Mouse (Mus musculus): ENCODE results near the gene Hoxd9. TPM values are rescaled to one million over a fixed set of nuclear protein-coding genes. Genes with fewer than 3 reads are reported as not detected.

Hoxd9 gene
- polyA plus RNA-seq, 1 experiment from 2014 or later: 3.9 TPM

GRCm38 (mm10) chr2:74709465-74710419, 12.2 kb downstream of the Hoxd9 start:
- WGBS: 21% methylated on average over 5 of the region's 5 CpGs
- Histone ChIP-seq H3K4me2 (ENCODE audit: low read length) (no peak overlapping the region), H3K4me1 (replicated peaks; ENCODE audit: control insufficient read depth, insufficient read depth, low read length) (no peaks in the 10 kb centered on the region), H3K9ac (ENCODE audit: low read length) (no peak overlapping the region), H3K36me3 (ENCODE audit: control insufficient read depth, insufficient read depth, low read length) (no peaks in the 10 kb centered on the region), H3K9me3 (ENCODE audit: control insufficient read depth, low read length) (no peaks in the 10 kb centered on the region), H3K27ac (ENCODE audit: low read depth) (no peak overlapping the region), H3K27me3 (replicated peaks; ENCODE audit: control insufficient read depth, insufficient read depth, low read length) (peaks cover 78% of the 10 kb centered on the region), H3K4me3 (ENCODE audit: low read depth, low read length) (no peak overlapping the region)
- ATAC-seq (replicated peaks; ENCODE audit: low FRiP score, low TSS enrichment, low read depth) (no peak), DNase-seq (ENCODE audit: low spot score) (peak; percentile 59)

- H3K27me3 ChIP-seq (replicated peaks; ENCODE audit: control insufficient read depth, insufficient read depth, low read length): peaks cover 74% of the 10 kb centered on the region
- H3K4me2 ChIP-seq (ENCODE audit: low read length): peak overlapping the region; percentile 62
- 2% methylated on average over 16 of the region's 16 CpGs for WGBS
- ATAC-seq (replicated peaks; ENCODE audit: low FRiP score, low TSS enrichment, low read depth) (no peak), DNase-seq (ENCODE audit: low spot score) (no peak)
- H3K4me1 ChIP-seq (replicated peaks; ENCODE audit: control insufficient read depth, insufficient read depth, low read length): 0 out of 2 replicates have a peak, but pooled peaks cover 3% of the 10 kb centered on the region
- no peak overlapping the region; the same call in 1 of the 2 replicates for H3K9ac ChIP-seq (ENCODE audit: low read length)
- H3K9me3 ChIP-seq (ENCODE audit: control insufficient read depth, low read length): no peaks in the 10 kb centered on the region
- no peak overlapping the region; the same call in 1 of the 2 replicates for H3K27ac ChIP-seq (ENCODE audit: low read depth)
- peak overlapping the region; percentile 59 for H3K4me3 ChIP-seq (ENCODE audit: low read depth, low read length)
- H3K36me3 ChIP-seq (ENCODE audit: control insufficient read depth, insufficient read depth, low read length): no peaks in the 10 kb centered on the region
Observed at GRCm38 (mm10) chr2:74710929-74711543, 13.5 kb downstream of the Hoxd9 start.

- under 1% methylated on average over 65 of the region's 65 CpGs for whole genome bisulfite sequencing
- DNase-seq (ENCODE audit: low spot score) (peak; percentile 85), ATAC-seq (replicated peaks; ENCODE audit: low FRiP score, low TSS enrichment, low read depth) (peak; percentile 55; the same call in 1 of the 2 replicates)
- H3K9me3 ChIP-seq (ENCODE audit: control insufficient read depth, low read length): no peaks in the 10 kb centered on the region
- H3K27ac ChIP-seq (ENCODE audit: low read depth): peak within 1 kb of the TSS; percentile 87
- H3K27me3 ChIP-seq (replicated peaks; ENCODE audit: control insufficient read depth, insufficient read depth, low read length): peaks cover 71% of the 10 kb centered on the region
- H3K36me3 ChIP-seq (ENCODE audit: control insufficient read depth, insufficient read depth, low read length): no peaks in the 10 kb centered on the region
- peak within 1 kb of the TSS; percentile 59 for H3K4me3 ChIP-seq (ENCODE audit: low read depth, low read length)
- peak within 1 kb of the TSS; percentile 62 for H3K4me2 ChIP-seq (ENCODE audit: low read length)
- 0 out of 2 replicates have a peak, but pooled peaks cover 3% of the 10 kb centered on the region for H3K4me1 ChIP-seq (replicated peaks; ENCODE audit: control insufficient read depth, insufficient read depth, low read length)
- peak within 1 kb of the TSS; percentile 51 for H3K9ac ChIP-seq (ENCODE audit: low read length)
Observed at GRCm38 (mm10) chr2:74711721-74712621, 14.4 kb downstream of the Hoxd9 start, which contains the start of the genes Hoxd3 and Hoxd4. Gene Hoxd3, plus strand, starts transcription at chr2:74711927. Gene Hoxd4, plus strand, starts transcription at chr2:74711929.

GRCm38 (mm10) chr2:74713239-74714150, 16.0 kb downstream of the Hoxd9 start:
- Histone ChIP-seq H3K4me3 (ENCODE audit: low read depth, low read length) (peak overlapping the region; percentile 59), H3K36me3 (ENCODE audit: control insufficient read depth, insufficient read depth, low read length) (no peaks in the 10 kb centered on the region), H3K27ac (ENCODE audit: low read depth) (peak overlapping the region; percentile 1; the same call in 1 of the 2 replicates), H3K9ac (ENCODE audit: low read length) (peak overlapping the region; percentile 51; the same call in 1 of the 2 replicates), H3K4me2 (ENCODE audit: low read length) (peak overlapping the region; percentile 62), H3K4me1 (replicated peaks; ENCODE audit: control insufficient read depth, insufficient read depth, low read length) (0 out of 2 replicates have a peak, but pooled peaks cover 3% of the 10 kb centered on the region), H3K27me3 (replicated peaks; ENCODE audit: control insufficient read depth, insufficient read depth, low read length) (peaks cover 65% of the 10 kb centered on the region), H3K9me3 (ENCODE audit: control insufficient read depth, low read length) (no peaks in the 10 kb centered on the region)
- DNase-seq (ENCODE audit: low spot score) (no peak), ATAC-seq (replicated peaks; ENCODE audit: low FRiP score, low TSS enrichment, low read depth) (no peak)
- WGBS: 18% methylated on average over 19 of the region's 19 CpGs

GRCm38 (mm10) chr2:74714156-74714789, 16.7 kb downstream of the Hoxd9 start:
- Histone ChIP-seq H3K27ac (ENCODE audit: low read depth) (peak overlapping the region; percentile 1; the same call in 1 of the 2 replicates), H3K9ac (ENCODE audit: low read length) (peak overlapping the region; percentile 23; the same call in 1 of the 2 replicates), H3K4me2 (ENCODE audit: low read length) (peak overlapping the region; percentile 62), H3K4me3 (ENCODE audit: low read depth, low read length) (peak overlapping the region; percentile 59), H3K4me1 (replicated peaks; ENCODE audit: control insufficient read depth, insufficient read depth, low read length) (0 out of 2 replicates have a peak, but pooled peaks cover 3% of the 10 kb centered on the region), H3K9me3 (ENCODE audit: control insufficient read depth, low read length) (no peaks in the 10 kb centered on the region), H3K36me3 (ENCODE audit: control insufficient read depth, insufficient read depth, low read length) (no peaks in the 10 kb centered on the region), H3K27me3 (replicated peaks; ENCODE audit: control insufficient read depth, insufficient read depth, low read length) (peaks cover 61% of the 10 kb centered on the region)
- WGBS: 13% methylated on average over 18 of the region's 18 CpGs
- ATAC-seq (replicated peaks; ENCODE audit: low FRiP score, low TSS enrichment, low read depth) (no peak), DNase-seq (ENCODE audit: low spot score) (no peak)

- Histone ChIP-seq H3K4me1 (replicated peaks; ENCODE audit: control insufficient read depth, insufficient read depth, low read length) (0 out of 2 replicates have a peak, but pooled peaks cover 3% of the 10 kb centered on the region), H3K36me3 (ENCODE audit: control insufficient read depth, insufficient read depth, low read length) (no peaks in the 10 kb centered on the region), H3K9ac (ENCODE audit: low read length) (peak overlapping the region; percentile 14; the same call in 1 of the 2 replicates), H3K27me3 (replicated peaks; ENCODE audit: control insufficient read depth, insufficient read depth, low read length) (peaks cover 61% of the 10 kb centered on the region), H3K4me2 (ENCODE audit: low read length) (peak overlapping the region; percentile 62), H3K9me3 (ENCODE audit: control insufficient read depth, low read length) (no peaks in the 10 kb centered on the region), H3K27ac (ENCODE audit: low read depth) (peak overlapping the region; percentile 1; the same call in 1 of the 2 replicates), H3K4me3 (ENCODE audit: low read depth, low read length) (peak overlapping the region; percentile 14; the same call in 1 of the 2 replicates)
- peak; percentile 58; the same call in 1 of the 2 replicates for ATAC-seq (replicated peaks; ENCODE audit: low FRiP score, low TSS enrichment, low read depth)
- WGBS: 3% methylated on average over 14 of the region's 14 CpGs
- DNase-seq (ENCODE audit: low spot score): no peak
Observed at GRCm38 (mm10) chr2:74714881-74715280, 17.4 kb downstream of the Hoxd9 start.
